Mouse (Mus musculus): ENCODE results near the gene Rnf149.
A peak's percentile ranks its signal among the peaks of the same experiment; 100 is the strongest.

The Rnf149 gene

DNA sequence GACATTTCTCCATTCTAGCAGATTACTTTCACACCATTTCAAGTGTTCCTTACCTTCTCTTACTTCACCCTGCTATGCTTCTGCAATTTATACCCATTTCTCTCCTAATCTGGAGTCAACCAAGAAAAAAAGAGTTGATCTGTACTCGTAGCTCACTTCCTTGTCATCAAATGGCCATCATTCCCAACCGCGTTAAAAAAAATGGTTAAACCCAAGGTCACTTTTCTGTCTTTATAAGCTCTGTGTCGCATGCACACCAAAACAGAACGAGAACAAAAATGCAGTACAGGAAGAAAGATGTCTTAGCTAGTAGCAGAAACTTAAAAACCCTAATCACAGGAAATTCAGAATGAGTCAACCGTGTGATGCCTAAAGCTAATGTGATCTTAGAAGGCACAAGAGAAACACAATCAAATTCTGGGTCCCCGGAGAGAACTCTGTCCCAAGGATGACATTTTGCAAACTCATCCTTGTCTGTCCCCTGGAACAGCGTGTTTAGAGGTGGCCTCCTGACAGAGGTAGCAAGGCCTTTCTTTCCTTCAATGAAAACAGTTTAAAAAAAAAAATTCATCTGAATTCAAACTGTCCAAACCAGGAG lies 1.3 kb downstream of the Rnf149 start:
- no peak for DNase-seq

GRCm38 (mm10) chr1:39573890-39574289 lies 3.3 kb downstream of the Rnf149 start:
- DNase-seq, result no peak

- DNase-seq, result no peak
Observed at GRCm38 (mm10) chr1:39571653-39572052, 5.6 kb downstream of the Rnf149 start.

DNA sequence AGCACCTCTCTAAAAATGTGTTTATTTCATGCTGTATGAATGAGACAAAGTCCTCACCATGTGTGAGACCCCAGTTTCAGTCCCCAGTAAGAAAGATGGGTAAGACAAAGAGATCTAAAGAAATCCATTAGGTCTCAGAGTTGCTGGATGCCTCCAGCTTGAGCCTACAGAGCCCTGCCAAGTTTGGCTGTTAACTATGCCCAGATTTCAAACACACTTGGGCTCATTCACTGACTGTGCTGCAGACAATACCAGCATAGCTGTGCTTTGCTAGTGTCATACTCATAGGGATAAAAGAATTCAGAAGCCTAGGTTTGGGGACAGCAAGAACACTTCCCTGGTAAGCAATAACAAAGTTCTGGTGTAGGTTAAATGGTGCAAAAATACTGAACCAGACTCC lies 9.1 kb downstream of the Rnf149 start:
- DNase-seq, result no peak

DNA sequence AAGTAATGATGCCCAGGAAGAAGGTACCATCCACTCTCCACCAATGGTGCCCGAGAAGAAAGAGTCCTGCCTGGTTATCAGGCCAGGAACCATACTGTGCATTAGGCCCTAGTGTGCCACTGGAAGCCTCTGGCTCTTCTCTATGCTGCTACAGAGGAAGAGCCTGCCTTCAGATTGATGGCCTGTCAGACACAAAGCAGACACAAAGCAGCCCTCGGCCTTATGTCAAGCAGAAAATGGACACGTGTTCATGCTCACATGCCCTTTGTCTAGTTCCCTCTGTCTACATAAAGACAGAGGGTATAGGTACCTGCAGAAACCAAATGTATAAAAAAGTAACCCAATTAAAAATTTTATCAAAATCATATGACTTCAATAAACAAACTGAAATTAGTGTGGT lies 12.6 kb downstream of the Rnf149 start:
- no peak for DNase-seq

DNA sequence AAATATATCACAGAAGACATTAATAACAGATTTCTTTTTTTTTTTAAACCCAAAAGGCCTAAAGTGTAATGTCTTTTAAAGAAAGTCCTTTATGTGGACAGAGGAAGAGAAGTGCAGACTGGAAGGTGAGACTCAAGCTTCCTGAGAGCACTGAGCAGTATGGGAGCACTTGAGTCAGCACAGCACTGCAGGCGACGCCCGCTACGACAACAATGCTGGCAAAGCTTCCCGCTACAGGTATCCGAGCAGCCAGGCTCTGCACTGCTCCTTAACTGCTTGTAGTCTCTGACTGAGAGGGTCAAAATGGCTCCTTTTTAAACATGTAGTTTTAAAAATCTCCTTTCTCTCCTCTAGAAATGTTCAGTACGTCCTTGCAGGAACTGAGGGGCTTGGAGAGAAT lies 14.0 kb downstream of the Rnf149 start:
- peak in 1 of 2 experiments; percentile 29 for DNase-seq

- DNase-seq, result no peak
Observed at GRCm38 (mm10) chr1:39561920-39562319, 15.3 kb downstream of the Rnf149 start.

- DNase-seq, result no peak
Observed at GRCm38 (mm10) chr1:39559009-39559408, 18.2 kb downstream of the Rnf149 start.

DNA sequence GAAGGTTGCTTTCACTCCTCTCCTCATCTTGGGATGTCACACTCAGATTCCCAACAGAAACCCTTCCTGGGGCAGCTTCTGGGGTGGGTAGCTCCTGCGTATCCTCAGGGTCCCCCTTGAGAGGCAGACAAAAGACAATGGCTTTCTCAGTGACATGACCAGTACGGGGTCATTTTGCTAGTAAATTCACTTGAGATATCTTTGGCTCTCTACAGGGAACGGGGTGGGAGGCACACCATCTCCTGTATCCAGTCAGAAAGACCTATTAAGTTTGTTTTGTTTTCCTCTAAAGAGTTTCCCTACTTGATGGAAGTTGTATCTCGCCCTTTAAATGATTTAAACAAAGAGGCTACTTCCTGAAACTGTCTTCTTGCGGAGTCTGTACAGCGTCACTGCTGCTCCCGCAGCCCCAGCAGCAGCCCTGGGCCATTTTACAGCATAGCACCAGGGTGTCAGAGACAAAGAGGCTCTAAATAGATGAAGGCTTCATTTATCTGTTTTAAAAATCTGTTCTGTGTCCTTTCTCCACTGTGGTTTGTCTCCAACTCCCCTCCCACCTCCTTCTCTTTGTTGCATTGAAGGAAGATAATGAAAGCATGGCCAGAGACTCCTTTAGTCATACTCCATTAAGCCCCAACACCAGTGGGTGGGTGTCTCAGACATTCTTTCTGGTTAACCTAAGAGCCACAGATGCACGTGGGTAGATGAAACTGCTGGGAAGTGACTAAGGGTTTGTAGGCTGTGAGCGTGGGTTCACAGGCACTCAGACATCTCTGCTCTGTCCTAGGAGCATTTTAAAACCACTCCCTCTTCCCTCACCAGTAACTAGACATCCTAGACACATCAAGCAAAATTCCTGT lies 21.4 kb downstream of the Rnf149 start:
- no peak for DNase-seq

GRCm38 (mm10) chr1:39549831-39550230 lies 27.4 kb downstream of the Rnf149 start:
- peak in 1 of 2 experiments; percentile 34 for DNase-seq

GRCm38 (mm10) chr1:39547238-39547637 lies 30.0 kb downstream of the Rnf149 start:
- no peak for DNase-seq

DNA sequence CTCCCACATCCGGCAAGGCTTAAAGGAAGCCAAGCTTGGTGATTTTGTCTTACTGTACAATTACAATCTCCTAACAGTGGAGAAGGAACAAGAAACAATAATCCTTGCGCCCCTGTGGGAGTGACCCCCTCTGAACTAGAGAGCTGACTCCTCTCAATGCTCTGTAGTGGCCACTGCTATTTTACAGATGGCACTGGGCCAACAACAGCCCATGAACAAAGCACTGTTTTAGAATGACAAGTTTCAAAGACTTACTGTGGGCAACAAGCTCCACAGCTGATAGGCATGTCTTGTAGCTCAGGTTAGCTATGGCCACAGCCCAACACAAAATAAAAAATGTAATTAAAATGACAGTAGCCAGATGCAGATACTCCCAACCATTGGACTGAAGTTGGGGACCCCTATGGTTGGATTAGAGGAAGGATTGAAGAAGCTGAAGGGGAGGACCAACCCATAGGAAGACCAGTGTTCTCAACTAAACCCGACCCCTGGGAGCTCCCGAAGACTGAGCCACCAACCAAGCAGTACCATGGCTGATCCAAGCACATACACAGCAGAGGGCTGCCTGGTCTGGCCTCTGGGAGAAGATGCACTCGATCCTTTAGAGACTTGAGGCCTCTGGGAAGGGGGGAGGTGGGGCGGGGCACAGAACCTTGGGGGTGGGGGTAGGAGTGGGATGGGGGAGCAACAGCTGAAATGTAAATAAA lies 30.9 kb downstream of the Rnf149 start:
- no peak for DNase-seq

GRCm38 (mm10) chr1:39545589-39545988 lies 31.6 kb downstream of the Rnf149 start:
- DNase-seq, result peak in 1 of 2 experiments; percentile 37

GRCm38 (mm10) chr1:39540592-39540991 lies 36.6 kb downstream of the Rnf149 start:
- DNase-seq, result no peak

- DNase-seq, result no peak
Observed at GRCm38 (mm10) chr1:39537631-39538380, 39.4 kb downstream of the Rnf149 start.

- DNase-seq, result no peak
Observed at GRCm38 (mm10) chr1:39536701-39537100, 40.5 kb downstream of the Rnf149 start.

DNA sequence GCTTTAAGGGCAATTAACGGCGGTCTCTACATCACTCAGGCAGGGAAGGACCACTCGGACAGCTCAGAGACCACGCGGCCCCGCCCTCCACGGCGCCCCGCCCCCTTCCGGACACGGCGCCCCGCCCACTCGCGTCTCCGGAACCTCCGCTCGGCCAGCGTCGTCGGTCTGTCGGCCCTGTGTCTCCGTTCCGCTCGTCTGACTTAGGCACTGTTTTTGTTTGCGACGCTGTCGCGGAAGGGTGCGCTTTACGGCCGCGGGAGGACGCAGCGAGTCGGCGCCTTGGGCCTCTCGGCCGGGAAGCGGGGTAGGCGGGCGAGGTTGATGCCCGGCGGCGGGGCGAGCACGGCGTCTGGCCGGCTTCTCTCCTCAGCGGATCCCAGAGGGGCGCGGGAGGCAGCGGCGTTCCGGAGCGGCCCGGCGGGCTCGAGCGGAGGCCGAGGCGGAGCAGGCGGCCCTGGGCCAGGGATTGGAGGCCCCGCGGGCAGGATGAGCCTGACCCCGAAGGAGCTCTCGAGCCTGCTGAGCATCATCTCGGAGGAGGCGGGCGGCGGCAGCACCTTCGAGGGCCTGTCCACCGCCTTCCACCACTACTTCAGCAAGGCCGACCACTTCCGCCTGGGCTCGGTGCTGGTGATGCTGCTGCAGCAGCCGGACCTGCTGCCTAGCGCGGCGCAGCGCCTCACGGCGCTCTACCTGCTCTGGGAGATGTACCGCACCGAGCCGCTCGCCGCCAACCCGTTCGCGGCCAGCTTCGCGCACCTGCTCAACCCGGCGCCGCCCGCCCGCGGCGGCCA lies 41.5 kb downstream of the Rnf149 start:
- peak; percentile 98 to 99 for DNase-seq

DNA sequence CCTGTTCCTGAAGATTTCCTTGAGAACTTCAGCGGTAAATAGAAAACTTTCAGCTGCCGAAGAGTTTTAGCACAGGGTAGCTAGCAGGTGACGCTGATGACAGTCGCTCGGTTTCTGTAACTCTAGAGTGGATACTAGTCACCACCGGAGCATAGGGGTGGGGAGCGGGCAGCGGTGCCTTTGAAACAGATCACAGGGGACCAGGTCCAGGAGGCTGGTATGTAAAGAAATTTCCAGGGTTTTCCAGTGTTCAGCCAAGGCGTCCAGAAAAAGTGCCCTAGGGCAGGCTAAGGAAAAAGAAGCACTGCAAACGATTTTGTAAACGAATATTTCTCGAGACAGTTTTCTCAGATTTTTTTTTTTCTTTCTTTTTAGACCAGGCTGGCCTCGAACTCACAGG lies 42.4 kb downstream of the Rnf149 start, which contains the start of gene Cnot11:
Gene Cnot11, plus strand, starts transcription at position 162 of the 400 bp plus-strand sequence.
- no peak for DNase-seq

GRCm38 (mm10) chr1:39533917-39534316 lies 43.3 kb downstream of the Rnf149 start:
- no peak for DNase-seq

DNA sequence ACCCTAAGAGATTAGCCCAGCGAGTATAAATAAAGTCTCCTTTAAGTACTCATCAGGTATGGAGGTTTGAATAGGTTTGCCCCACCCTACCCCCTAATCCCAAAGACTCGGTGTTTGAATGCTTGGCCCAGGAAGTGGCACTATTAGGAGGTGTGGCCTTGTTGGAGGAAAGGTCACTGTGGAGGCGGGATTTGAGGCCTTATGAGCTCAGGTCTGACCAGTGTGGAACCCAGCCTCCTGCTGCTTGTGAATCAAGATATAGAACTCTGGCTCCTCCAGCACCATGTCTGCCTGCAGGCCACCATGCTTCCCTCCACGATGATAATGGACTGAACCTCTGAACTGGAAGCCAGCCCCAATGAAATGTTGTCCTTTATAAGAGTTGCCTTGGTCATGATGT lies 46.2 kb downstream of the Rnf149 start:
- no peak for DNase-seq

DNA sequence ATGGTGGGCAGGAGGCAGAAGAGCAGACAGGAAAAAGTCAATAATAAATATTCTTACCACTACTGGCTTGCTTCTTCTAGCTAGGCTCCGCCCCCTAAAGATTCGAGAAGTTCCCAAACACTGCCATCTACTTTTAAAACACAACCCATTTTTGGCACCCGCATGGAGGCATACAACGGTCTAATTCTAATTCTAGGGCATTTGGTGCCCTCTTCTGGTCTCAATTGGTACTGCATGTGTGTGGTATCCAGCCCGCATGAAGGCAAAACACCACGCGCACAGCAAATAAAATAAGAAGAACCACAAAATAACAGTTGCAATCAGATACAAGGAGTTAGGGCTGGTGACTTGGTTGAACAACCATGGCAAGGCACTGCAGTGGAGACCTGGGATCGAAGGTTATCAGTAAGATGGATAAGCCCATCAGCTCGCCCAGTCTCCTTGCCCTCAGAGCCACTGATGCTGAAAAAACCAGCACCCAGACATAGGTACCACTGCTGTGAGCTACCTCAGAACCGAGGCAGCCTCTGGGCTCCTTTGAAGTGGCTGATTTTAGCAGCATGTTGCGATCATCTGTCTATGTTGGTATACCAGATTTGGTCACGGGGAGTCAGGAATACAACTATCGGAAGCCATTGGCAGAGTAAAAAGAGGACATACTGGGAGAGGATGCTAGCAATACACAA lies 46.8 kb downstream of the Rnf149 start:
- DNase-seq, result peak; percentile 42 to 84
